Mouse (Mus musculus) heart, adult 11 months (tissue): Measurements from ENCODE around the gene Rbak.
"Not testable (repeated sequence)": the region's sequence is repeated elsewhere in the genome, so short reads cannot be mapped to it uniquely, and the experiment has no call there.

Experiments used
- DNase-seq: peaks from one replicate; pipeline ENCODE4 v3.0.0; 2022

Gene Rbak

GRCm38 (mm10) chr5:143180255-143181076 is at the start of gene Rbak, which contains the start of gene Spdye4b:
Rbak (minus strand) TSS chr5:143180775.
Spdye4b (plus strand) TSS chr5:143181017.
- peak; percentile 99 for DNase-seq

DNA sequence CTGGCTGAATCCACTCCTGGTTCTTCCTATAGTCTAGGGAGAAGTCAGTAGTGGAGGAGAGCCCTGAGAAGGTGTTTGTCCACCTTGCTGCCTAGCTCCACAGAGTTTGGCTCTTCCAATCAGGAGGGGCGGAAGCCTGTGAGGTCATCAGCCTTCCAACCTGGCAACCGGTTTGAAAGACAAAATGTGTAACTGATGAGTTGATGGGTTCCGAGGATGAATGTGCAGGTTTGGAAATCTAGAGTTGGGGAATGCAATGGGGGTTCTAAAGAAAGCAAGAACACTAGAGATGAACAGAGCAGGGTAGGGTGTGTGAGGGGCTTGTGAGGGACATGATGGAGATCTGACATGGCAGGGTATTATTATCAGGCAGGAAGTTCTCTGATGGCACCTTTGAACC is 46.2 kb upstream of the Rbak start, which contains the start of gene Spdye4a:
Gene Spdye4a (minus strand): TSS at position 101 of the 400 bp plus-strand sequence.
- no peak for DNase-seq

DNA sequence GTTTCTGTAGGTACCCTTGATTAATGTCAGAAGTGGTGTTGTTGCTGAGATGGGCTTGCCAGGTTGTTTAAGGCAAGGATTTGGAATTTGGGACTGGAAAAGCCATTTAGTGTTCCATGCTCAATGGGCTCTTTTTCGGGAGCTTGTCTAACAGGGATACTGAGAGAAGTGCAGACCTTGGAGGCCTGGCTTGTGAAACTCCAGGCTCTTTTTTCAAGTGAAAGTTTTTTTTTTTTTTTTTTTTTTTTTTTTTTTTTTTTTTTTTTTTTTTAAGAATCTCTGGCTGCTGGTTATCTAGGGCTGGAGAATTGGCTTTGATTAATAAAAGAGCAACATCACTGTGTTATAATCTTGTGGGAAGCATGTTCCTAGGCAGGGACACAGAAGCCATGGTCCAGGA is 41.7 kb upstream of the Rbak start:
- no peak for DNase-seq

GRCm38 (mm10) chr5:143220996-143221395 is 40.4 kb upstream of the Rbak start:
- no peak for DNase-seq

GRCm38 (mm10) chr5:143213832-143214231 is 33.3 kb upstream of the Rbak start:
- no peak for DNase-seq

GRCm38 (mm10) chr5:143205015-143205414 is 24.4 kb upstream of the Rbak start:
- peak; percentile 58 for DNase-seq

DNA sequence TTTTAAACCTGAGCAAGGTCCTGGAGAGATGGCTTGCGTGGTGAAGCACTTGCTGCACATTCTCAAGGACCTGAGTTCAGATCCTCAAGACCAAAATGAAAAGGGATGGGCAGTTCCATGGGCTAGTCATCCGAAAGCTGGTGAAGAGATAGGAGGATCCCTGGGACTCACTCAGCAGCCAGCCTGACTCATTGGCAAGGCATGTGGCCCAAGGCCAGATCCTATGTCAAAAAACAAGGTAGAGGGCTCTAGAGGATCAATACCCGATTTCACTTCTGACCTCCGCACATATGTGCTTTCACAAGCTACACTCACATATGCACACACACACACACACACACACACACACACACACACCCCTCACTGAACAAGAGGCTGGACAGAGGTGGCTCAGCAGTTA is 15.9 kb upstream of the Rbak start:
- peak; percentile 64 for DNase-seq

DNA sequence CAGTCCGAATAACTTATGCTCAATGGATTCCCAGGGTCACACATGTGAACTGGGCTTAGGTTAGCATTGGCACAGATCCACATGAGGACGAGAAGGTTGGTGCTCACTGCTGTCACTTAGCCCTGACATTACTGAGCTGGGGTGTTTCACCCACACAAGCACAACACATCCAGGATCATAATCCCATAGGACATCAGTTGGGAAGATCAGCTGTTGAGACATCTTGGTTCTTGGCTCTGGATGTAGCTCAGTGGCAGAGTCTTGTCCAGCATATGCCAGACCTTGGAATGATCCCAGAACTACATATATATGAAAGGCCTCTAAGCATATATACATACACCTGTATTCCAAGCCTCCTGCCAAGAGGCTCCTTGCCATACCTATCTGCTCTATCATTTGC is 14.6 kb upstream of the Rbak start:
- no peak for DNase-seq

DNA sequence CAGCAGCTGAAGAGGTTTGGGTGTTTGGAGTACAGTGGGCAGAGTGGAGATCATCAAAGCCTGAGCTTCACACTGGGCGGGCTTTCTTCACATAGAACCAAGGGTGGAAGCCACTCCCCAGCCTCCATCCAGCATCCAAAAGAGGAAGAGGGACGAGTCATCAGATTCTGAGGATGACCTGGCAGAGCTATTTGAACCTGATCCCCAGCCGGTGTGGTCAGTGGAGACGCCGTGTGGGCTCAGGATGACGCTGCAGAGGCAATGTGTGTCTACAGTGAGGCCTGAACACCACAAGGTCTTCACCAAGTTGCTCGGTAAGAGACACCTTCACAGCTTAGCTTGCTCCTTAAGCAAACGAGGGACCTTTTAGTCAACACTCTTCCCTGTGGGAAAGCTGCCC is 14.2 kb upstream of the Rbak start:
- peak; percentile 52 for DNase-seq

GRCm38 (mm10) chr5:143192806-143193205 is 12.2 kb upstream of the Rbak start:
- peak; percentile 54 for DNase-seq

DNA sequence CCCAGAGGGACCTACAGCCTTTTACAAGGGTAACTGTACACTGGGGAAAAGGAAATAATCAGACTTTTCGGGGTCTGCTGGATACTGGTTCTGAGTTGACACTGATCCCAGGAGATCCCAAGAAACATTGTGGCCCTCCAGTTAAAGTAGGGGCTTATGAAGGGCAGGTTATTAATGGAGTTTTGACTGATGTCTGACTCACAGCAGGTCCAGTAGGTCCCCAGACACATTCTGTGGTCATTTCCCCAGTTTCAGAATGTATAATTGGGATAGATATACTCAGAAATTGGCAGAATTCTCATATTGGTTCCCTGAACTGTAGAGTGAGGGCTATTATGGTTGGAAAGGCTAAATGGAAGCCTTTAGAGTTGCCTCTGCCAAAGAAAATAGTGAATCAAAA is 7.4 kb upstream of the Rbak start:
- DNase-seq, result not testable (repeated sequence)

DNA sequence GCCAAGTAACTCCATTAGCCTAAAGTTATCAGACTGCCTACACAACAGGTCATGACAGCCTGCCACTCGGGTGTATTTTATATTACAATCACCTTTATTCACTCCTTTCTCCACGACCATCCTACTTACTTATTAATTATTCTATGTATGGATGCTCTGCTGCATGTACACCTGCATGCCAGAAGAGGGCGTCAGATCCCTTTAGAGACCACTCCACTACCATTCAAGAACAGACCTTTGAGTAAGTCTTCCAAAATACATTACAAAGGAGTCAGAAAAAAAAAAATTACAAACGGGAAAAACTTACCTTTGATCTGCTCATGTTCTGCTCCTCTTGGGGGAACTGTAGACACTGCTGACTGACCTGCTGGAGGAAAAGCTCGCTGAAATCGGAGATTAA is 1.4 kb downstream of the Rbak start:
- DNase-seq, result no peak

DNA sequence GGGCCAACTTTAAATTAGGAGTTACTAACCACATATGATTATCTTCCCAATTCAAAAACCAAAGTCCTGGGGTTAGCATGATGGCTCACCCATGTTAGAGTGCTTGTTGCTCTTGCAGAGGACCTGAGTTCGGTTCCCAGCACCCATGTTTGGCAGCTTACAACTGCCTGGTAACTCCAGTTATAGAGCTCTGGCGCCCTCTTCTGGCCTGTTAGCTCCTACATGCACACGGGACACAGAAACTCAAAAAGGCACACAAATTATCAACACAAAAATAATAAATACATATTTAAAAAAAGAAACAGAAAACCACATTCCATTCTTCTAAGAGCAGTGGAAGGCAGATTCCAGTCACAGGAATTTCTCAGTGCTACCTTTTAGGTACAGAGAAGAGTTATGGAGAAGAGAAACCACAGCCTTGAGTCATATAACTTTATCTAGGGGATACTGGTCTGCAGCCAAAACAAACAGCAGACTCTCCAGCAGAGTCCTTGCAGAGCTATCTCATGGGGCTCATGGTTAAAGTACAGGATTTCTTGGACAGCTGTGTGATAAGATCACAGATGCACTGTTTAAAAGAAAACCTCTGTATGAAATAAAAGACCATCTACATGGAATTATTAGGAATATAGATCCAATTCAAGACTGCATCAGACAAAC is 2.9 kb downstream of the Rbak start:
- DNase-seq, result no peak

GRCm38 (mm10) chr5:143175970-143176369 is 4.6 kb downstream of the Rbak start:
- DNase-seq, result no peak

- DNase-seq, result no peak
Measured at GRCm38 (mm10) chr5:143165508-143166070, 15.0 kb downstream of the Rbak start.

DNA sequence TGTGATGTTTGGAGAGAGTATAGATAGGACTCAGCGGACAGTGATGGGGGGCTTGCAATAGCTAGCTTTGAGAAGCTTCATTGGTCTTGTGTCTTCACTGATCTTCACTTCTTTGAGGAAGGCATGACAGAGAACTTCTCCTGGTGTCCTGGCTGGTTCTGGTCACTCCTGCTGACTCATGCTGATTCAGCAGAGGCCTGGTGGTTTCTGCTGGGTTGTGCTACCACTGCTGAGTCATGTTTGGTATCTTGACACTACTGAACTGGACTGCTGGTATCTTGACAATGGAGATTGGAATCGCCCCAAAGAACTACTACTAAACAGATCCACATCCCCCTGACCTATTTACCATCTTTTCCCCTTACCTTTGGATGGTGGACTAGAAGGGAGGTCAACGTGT is 25.0 kb downstream of the Rbak start:
- DNase-seq, result no peak

- DNase-seq, result no peak
Measured at GRCm38 (mm10) chr5:143153756-143154155, 26.8 kb downstream of the Rbak start.

GRCm38 (mm10) chr5:143150044-143150443 is 30.5 kb downstream of the Rbak start:
- no peak for DNase-seq

DNA sequence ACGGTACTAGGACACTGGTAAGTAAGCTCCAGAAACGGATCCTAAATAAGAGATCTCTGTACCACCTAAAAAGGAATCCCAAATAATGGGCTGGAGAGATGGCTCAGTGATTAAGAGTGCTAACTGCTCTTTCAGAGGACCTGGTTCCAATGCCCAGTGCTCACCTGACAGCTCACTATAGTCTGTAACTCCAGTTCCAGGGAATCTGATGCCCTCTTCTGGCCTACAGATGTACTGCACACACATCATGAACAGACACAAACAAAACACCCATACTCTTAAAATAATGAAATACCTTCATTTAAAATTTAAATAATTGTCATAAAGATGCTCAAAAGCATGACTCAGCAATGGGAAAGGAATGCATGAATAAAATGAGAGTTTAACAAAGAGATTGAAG is 31.0 kb downstream of the Rbak start:
- no peak for DNase-seq

- DNase-seq, result no peak
Measured at GRCm38 (mm10) chr5:143148661-143149060, 31.9 kb downstream of the Rbak start.

GRCm38 (mm10) chr5:143147481-143147880 is 33.1 kb downstream of the Rbak start, which contains the start of gene Olfr718-ps1:
Olfr718-ps1 (minus strand) TSS chr5:143147581.
- DNase-seq, result peak; percentile 88

GRCm38 (mm10) chr5:143137580-143137979 is 43.0 kb downstream of the Rbak start:
- DNase-seq, result peak; percentile 87

DNA sequence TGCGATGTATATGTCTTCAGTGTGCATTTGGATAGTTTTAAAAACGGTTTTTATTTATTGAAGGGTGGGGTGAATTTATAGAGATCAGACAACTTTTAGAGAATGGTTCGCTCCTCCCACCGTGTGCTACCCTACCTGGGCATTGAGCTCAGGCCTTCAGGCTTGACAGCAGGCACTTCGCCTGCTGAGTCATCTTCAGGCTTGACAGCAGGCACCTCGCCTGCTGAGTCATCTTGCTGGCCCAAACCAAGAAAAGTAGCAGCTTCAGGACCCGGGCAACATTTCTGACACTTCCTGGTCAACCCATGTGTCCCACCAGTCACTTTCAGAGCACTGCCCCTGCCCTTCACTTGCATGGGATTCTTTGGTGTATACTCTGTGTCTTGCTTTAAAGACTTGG is 45.5 kb downstream of the Rbak start:
- DNase-seq, result no peak
